Mouse (Mus musculus): ENCODE measurements around the gene Serinc5.

Serinc5 gene

GRCm38 (mm10) chr13:92650956-92651355 is 40.1 kb downstream of the Serinc5 start:
- in situ Hi-C loops (cut with MboI; ENCODE audit: low pct_unique_long_range_greater_than_20kb in 1 of 2, low sequenced_read_pairs in 2 of 2, unreplicated experiment in 1 of 2) = no loop called here

DNA sequence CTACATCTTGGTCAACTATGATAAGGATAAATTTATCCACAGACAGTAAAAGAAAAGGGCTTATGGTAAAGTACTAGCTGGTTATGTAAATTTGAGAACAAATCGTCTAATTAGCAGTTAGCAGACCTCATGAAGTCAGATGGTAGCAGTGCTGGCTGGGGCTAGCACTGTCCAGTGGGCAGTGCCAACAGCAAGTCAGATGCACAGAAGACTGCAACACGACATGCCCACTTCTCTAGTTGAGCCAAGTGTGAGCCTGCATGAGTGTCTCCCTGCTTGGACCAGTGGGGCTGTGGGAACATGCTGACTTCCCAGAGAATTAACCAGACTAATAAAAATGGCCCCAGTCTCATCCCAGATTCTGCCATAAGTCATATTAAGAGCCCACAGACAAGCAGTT is 41.6 kb downstream of the Serinc5 start:
- in situ Hi-C loops (cut with MboI; ENCODE audit: low pct_unique_long_range_greater_than_20kb in 1 of 2, low sequenced_read_pairs in 2 of 2, unreplicated experiment in 1 of 2) = no loop called here

DNA sequence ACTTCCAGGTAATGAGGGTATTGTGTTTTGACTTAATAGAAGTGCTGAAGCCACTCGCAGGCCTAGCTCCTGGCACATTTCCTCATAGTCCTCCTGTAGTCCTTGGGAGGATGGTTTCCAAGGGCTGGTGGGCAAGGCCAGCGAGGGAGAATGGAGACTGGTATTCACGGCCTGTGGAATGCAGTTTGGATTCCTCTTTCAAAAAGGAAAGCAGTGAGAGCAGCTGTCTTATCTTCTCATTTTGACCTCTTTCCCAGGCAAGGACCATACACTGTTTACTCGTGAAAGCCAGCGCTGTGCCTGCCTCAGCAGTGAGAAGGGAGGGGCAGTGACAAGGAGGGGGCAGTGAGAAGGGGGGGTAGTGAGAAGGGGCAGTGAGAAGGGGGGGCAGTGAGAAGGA is 42.4 kb downstream of the Serinc5 start:
- in situ Hi-C loops (cut with MboI; ENCODE audit: low pct_unique_long_range_greater_than_20kb in 1 of 2, low sequenced_read_pairs in 2 of 2, unreplicated experiment in 1 of 2) = no loop called here

- in situ Hi-C loops (cut with MboI; ENCODE audit: low pct_unique_long_range_greater_than_20kb in 1 of 2, low sequenced_read_pairs in 2 of 2, unreplicated experiment in 1 of 2) = no loop called here
These were observed 46.1 kb downstream of the Serinc5 start for GRCm38 (mm10) chr13:92656815-92657513.

DNA sequence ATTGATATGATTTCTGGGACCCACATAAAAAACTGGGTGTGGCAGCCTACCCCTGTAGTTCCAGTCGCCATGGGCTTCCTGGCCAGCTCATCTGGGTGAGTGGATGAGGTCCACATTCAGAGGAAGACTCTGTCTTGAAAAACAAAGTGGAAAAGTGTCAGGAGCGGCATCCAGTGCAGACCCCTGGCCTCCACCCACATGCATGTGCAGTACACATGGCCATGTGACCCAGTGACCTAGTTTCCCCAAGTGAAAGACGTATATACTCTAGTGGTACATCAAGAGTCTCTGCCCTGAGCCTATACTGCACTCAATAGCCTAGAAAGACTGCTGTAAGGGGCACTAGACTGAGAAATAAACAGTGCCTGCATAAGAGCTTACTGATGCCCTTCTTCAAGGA is 48.7 kb downstream of the Serinc5 start:
- in situ Hi-C loops (cut with MboI; ENCODE audit: low pct_unique_long_range_greater_than_20kb in 1 of 2, low sequenced_read_pairs in 2 of 2, unreplicated experiment in 1 of 2) = no loop called here

- in situ Hi-C loops (cut with MboI; ENCODE audit: low pct_unique_long_range_greater_than_20kb in 1 of 2, low sequenced_read_pairs in 2 of 2, unreplicated experiment in 1 of 2) = no loop called here
These were observed 51.8 kb downstream of the Serinc5 start for GRCm38 (mm10) chr13:92662555-92663286.

DNA sequence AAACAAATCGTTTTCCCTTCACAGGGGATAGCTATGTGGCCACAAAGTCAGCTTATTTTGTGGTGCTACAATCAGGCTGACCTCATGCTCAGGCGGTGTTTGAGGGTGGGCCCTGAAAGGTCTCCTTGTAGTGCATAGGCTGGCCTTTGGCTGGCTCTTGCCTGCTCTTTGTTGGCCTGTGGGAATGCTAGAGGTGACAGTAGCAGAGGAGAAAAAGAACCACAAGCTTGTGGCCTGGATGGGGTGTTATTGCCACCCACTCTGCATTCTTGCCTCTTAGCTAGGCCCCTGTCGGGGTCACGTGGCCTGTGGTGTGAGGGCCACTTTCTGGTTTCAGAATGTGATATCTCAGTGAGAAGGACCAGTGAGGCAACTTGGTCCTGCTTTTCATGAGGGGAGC is 54.1 kb downstream of the Serinc5 start:
- in situ Hi-C loops (cut with MboI; ENCODE audit: low pct_unique_long_range_greater_than_20kb in 1 of 2, low sequenced_read_pairs in 2 of 2, unreplicated experiment in 1 of 2) = no loop called here

DNA sequence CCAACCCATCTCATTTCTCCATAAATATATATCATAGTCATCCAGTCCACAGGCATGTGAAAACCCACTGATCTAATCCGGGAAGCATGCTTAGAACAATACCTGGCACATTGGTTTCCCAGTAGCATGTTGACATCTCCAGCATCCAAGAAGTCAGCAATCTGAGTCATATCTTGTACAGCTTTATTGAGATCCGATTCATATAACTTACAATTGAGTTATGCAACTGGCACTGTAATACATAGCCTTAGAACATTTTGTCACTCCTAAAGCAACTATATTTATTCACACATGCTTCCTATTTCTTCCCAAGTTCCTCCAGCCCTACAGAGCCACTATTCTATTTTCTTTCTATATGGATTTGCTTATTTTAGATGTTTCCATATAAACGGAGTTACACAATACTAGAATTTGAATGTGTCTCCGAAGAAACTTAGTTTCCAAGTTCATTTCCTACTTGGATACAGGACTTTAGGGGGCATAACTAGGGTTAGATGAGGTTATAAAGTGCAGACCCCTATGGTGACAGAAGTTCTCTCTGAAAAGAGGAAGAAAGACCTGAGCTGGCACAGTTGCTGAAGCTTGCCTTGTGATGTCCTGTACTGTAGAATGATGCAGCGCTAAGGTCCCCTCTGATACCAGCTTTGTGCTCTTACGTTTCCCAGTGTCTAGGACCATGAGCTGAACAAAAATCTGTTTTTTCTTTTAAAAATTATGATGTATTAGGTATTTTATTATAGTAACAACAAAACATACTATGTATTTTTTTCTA is 57.5 kb downstream of the Serinc5 start:
- in situ Hi-C loops (cut with MboI; ENCODE audit: low pct_unique_long_range_greater_than_20kb in 1 of 2, low sequenced_read_pairs in 2 of 2, unreplicated experiment in 1 of 2) = no loop called here

DNA sequence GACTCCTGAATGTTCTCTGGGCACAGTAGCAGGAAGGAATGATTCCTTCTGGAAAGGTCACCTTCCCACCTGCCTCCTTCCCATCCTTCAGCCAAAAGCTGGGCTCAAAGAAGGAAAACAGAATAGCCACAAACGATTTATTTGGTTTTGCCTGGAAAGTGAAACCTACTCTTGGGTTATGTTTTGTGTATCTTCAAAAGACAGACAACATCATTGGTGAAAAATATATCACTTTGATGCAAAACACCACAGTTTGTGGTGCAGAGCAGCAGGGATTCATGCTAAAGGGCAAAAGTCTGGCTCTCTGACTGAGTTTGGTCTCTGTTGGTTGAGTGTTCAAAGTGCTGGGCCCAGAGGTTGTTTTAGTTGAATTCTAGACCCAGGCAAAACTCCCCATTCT is 60.8 kb downstream of the Serinc5 start:
- in situ Hi-C loops (cut with MboI; ENCODE audit: low pct_unique_long_range_greater_than_20kb in 1 of 2, low sequenced_read_pairs in 2 of 2, unreplicated experiment in 1 of 2) = no loop called here

- in situ Hi-C loops (cut with MboI; ENCODE audit: low pct_unique_long_range_greater_than_20kb in 1 of 2, low sequenced_read_pairs in 2 of 2, unreplicated experiment in 1 of 2) = no loop called here
These were observed 63.8 kb downstream of the Serinc5 start for GRCm38 (mm10) chr13:92674676-92675075.

DNA sequence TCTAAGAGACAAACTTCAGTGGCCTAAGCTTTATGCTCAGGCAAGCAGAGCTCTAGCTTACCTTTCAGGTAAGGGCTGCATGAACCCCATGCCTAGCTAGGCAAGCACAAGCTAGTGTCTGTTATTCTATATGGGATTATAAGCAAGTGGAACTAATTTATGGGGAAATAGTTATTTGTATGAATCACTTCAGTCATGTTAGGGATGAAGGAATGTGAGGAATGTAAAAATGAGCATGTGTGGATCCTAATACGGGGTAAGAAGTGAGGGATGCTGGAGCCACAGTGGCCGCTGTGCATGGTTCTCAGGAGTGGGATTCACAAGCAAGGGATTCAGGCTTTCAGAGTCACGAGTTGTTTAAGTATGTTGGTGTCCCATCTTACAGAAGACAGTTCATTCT is 64.4 kb downstream of the Serinc5 start:
- in situ Hi-C loops (cut with MboI; ENCODE audit: low pct_unique_long_range_greater_than_20kb in 1 of 2, low sequenced_read_pairs in 2 of 2, unreplicated experiment in 1 of 2) = no loop called here

DNA sequence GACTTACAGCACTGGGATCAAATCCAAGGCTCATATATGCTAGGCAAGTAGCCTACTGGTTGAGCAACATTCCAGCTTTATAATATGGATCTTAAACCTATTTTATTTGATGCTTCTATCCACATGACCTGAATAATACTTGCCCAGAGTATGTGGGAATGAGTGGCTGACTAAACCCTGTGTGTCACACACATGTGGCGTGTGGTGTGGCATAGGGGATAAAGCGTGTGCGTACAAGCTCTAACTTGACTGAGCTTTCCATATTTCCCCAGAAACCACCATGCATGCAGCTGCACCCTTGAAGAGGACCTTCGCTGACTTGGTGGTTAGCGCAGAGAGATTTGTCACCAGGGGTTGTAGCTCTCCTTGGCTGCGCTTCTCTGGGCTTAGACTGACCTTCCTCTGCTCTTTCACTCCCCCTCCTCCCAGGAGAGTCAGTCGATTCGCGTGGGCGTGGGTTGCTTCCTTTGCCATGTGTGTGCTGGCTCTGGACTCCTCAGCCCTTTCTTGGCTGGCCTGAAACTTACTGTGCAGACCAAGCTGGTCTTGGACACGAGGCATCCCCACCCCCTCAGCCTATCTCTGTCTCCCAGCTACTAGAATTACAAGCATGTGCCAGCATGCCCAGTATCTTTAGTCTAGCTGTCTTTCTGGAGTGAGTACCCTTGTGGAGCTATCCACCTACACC is 65.2 kb downstream of the Serinc5 start:
- in situ Hi-C loops (cut with MboI; ENCODE audit: low pct_unique_long_range_greater_than_20kb in 1 of 2, low sequenced_read_pairs in 2 of 2, unreplicated experiment in 1 of 2) = no loop called here

- in situ Hi-C loops (cut with MboI; ENCODE audit: low pct_unique_long_range_greater_than_20kb in 1 of 2, low sequenced_read_pairs in 2 of 2, unreplicated experiment in 1 of 2) = no loop called here
These were observed 66.8 kb downstream of the Serinc5 start for GRCm38 (mm10) chr13:92677656-92678055.

GRCm38 (mm10) chr13:92679661-92680060 is 68.8 kb downstream of the Serinc5 start:
- in situ Hi-C loops (cut with MboI; ENCODE audit: low pct_unique_long_range_greater_than_20kb in 1 of 2, low sequenced_read_pairs in 2 of 2, unreplicated experiment in 1 of 2) = no loop called here

DNA sequence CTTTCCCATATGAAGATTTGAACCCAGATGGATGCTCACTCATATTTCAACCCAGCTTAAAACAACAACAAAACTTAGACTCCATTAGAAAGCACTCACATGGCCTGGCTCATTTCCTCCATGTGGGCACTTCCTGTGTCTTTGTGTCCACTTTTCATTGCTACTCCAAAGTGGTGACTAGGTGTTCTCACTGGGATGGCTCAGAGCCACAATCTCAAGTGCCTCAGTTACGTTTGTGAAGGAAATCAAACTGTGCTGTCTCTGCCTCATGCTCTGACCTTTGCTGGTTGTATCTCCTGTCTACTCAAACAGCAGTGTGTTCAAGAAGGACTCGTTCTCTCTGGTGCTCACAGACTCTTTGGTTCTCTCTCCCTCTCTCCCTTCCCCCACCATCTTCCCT is 70.7 kb downstream of the Serinc5 start:
- in situ Hi-C loops (cut with MboI; ENCODE audit: low pct_unique_long_range_greater_than_20kb in 1 of 2, low sequenced_read_pairs in 2 of 2, unreplicated experiment in 1 of 2) = no loop called here

DNA sequence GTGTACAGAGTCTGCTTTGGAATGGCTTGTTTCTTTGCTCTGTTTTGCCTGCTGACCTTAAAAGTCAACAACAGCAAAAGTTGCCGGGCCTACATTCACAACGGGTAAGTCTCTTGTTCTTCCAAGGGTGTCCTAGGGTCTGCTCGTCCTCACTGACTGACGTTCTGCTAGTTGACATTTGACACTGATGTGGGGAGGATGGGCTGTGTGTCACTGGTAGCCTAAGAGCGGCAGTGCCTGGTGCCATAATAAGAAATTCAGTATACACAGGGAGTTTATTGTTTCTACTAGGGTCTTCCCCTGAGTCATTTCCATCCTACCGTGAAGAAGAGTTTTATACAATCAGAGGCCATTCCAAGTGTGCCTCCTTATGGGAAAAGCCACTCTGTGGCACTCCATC is 71.9 kb downstream of the Serinc5 start:
- in situ Hi-C loops (cut with MboI; ENCODE audit: low pct_unique_long_range_greater_than_20kb in 1 of 2, low sequenced_read_pairs in 2 of 2, unreplicated experiment in 1 of 2) = no loop called here

GRCm38 (mm10) chr13:92683464-92683863 is 72.6 kb downstream of the Serinc5 start:
- in situ Hi-C loops (cut with MboI; ENCODE audit: low pct_unique_long_range_greater_than_20kb in 1 of 2, low sequenced_read_pairs in 2 of 2, unreplicated experiment in 1 of 2) = no loop called here

DNA sequence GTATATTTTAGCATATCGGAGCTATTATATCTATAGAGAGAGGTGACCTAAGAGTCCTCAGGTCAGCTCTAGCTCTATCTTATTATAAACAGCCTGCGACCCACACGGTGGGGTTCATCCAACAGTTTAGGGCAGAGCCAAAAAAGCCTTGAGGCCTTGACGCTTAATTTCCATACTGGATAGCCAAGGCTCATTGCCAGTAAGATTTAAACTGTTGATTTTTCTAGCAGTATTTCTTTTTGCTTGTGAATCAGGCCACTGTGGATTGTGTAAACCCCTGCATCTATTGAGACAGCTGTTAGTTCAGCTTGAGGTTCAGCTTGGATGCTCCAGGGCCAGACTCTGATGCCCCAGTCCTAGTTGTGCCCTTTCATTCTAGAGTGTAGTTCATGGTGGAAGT is 73.4 kb downstream of the Serinc5 start:
- in situ Hi-C loops (cut with MboI; ENCODE audit: low pct_unique_long_range_greater_than_20kb in 1 of 2, low sequenced_read_pairs in 2 of 2, unreplicated experiment in 1 of 2) = no loop called here

DNA sequence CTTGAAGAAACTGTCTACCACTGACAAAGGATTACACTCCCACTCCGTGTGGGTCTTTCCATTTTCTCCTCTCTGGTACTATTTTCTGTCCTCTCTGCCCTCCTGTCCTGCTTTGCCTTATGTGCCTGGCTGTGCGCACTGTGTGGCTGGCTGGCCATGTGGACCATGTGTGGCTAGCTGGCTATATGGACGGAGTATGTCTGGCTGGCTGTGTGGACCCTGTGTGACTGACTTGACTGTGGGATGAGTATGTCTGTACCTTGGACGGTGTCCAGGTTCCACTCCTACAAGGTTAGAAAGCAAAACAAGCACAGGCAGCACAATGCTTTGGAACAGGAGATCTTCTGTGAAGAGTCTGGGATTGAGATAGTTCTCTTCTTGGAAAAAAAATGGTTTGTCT is 74.4 kb downstream of the Serinc5 start:
- in situ Hi-C loops (cut with MboI; ENCODE audit: low pct_unique_long_range_greater_than_20kb in 1 of 2, low sequenced_read_pairs in 2 of 2, unreplicated experiment in 1 of 2) = no loop called here
